Mouse (Mus musculus): Measurements from ENCODE around the gene Gtpbp8. TPM values are rescaled to one million over a fixed set of nuclear protein-coding genes. Genes with fewer than 3 reads are reported as not detected.

Gtpbp8 gene
- polyA plus RNA-seq (2012; rRNA removed) = 10.0 and 10.3 TPM in 2 replicates

GRCm38 (mm10) chr16:44745866-44746562 is at the start of gene Gtpbp8:
Gene Gtpbp8 (minus strand): TSS chr16:44746363.
- peak; percentile 74 for DNase-seq (ENCODE audit: low spot score)

- no peak for DNase-seq (ENCODE audit: low spot score)
Observed at GRCm38 (mm10) chr16:44794416-44794815, 48.3 kb upstream of the Gtpbp8 start.

GRCm38 (mm10) chr16:44786934-44787333 is 40.8 kb upstream of the Gtpbp8 start:
- no peak for DNase-seq (ENCODE audit: low spot score)

- no peak for DNase-seq (ENCODE audit: low spot score)
Observed at GRCm38 (mm10) chr16:44780751-44781150, 34.6 kb upstream of the Gtpbp8 start.

- DNase-seq (ENCODE audit: low spot score) = no peak
Observed at GRCm38 (mm10) chr16:44779494-44779893, 33.3 kb upstream of the Gtpbp8 start.

- no peak for DNase-seq (ENCODE audit: low spot score)
Observed at GRCm38 (mm10) chr16:44778538-44779147, 32.5 kb upstream of the Gtpbp8 start.

GRCm38 (mm10) chr16:44774201-44774600 is 28.0 kb upstream of the Gtpbp8 start:
- no peak for DNase-seq (ENCODE audit: low spot score)

- DNase-seq (ENCODE audit: low spot score) = no peak
Observed at GRCm38 (mm10) chr16:44773673-44774072, 27.5 kb upstream of the Gtpbp8 start.

GRCm38 (mm10) chr16:44772577-44772976 is 26.4 kb upstream of the Gtpbp8 start:
- DNase-seq (ENCODE audit: low spot score) = no peak

GRCm38 (mm10) chr16:44767967-44768366 is 21.8 kb upstream of the Gtpbp8 start:
- DNase-seq (ENCODE audit: low spot score) = no peak

- DNase-seq (ENCODE audit: low spot score) = no peak
Observed at GRCm38 (mm10) chr16:44767506-44767905, 21.3 kb upstream of the Gtpbp8 start.

- no peak for DNase-seq (ENCODE audit: low spot score)
Observed at GRCm38 (mm10) chr16:44766320-44766892, 20.2 kb upstream of the Gtpbp8 start.

- no peak for DNase-seq (ENCODE audit: low spot score)
Observed at GRCm38 (mm10) chr16:44765555-44766319, 19.6 kb upstream of the Gtpbp8 start, which contains the start of gene Cd200r1. Gene Cd200r1 (plus strand): TSS chr16:44765736.

GRCm38 (mm10) chr16:44761811-44762210 is 15.6 kb upstream of the Gtpbp8 start:
- no peak for DNase-seq (ENCODE audit: low spot score)

- DNase-seq (ENCODE audit: low spot score) = no peak
Observed at GRCm38 (mm10) chr16:44757700-44758099, 11.5 kb upstream of the Gtpbp8 start.

- no peak for DNase-seq (ENCODE audit: low spot score)
Observed at GRCm38 (mm10) chr16:44748007-44748406, 1.8 kb upstream of the Gtpbp8 start.

- DNase-seq (ENCODE audit: low spot score) = no peak
Observed at GRCm38 (mm10) chr16:44745471-44745865, 695 bp downstream of the Gtpbp8 start.

- no peak for DNase-seq (ENCODE audit: low spot score)
Observed at GRCm38 (mm10) chr16:44742753-44743152, 3.4 kb downstream of the Gtpbp8 start.

- no peak for DNase-seq (ENCODE audit: low spot score)
Observed at GRCm38 (mm10) chr16:44736118-44736517, 10.0 kb downstream of the Gtpbp8 start.

- DNase-seq (ENCODE audit: low spot score) = no peak
Observed at GRCm38 (mm10) chr16:44735676-44736075, 10.5 kb downstream of the Gtpbp8 start.

- DNase-seq (ENCODE audit: low spot score) = no peak
Observed at GRCm38 (mm10) chr16:44734059-44734458, 12.1 kb downstream of the Gtpbp8 start.

GRCm38 (mm10) chr16:44727525-44727924 is 18.6 kb downstream of the Gtpbp8 start:
- no peak for DNase-seq (ENCODE audit: low spot score)

Measured in urinary bladder, adult 2 months (tissue).